Mouse (Mus musculus) limb, embryonic 11.5 days (tissue): ENCODE data around the gene Tmem74b. TPM values are rescaled to one million over a fixed set of nuclear protein-coding genes. Genes with fewer than 3 reads are reported as not detected.

Source experiments
- ATAC-seq: fragments of 200-750 bp; cut with Nextera tagmentation; 2 replicates; pipeline ENCODE4 v1.8.0; 2017; ENCODE audit warnings: low read depth; ENCODE audit not compliant: insufficient number of reproducible peaks, low FRiP score, low TSS enrichment
- DNase-seq: peaks from one replicate; pipeline ENCODE4 v3.0.0-alpha.2; 2015; ENCODE audit warnings: low spot score
- H3K27ac ChIP-seq: fragments of 300-500 bp; sonication (generic); replicated peaks from 2 replicates; pipeline ENCODE4 v1.5.1; 2014; ENCODE audit warnings: low read depth, mild to moderate bottlenecking, low read length
- H3K27me3 ChIP-seq: fragments of 300-500 bp; sonication (generic); 2 replicates; pipeline ENCODE4 v1.6.1; 2014; ENCODE audit warnings: mild to moderate bottlenecking, low read length, mixed read lengths; ENCODE audit not compliant: control insufficient read depth, insufficient read depth
- H3K36me3 ChIP-seq: fragments of 300-500 bp; sonication (generic); 2 replicates; pipeline ENCODE4 v1.6.1; 2014; ENCODE audit warnings: mild to moderate bottlenecking, low read length, moderate library complexity, mixed read lengths; ENCODE audit not compliant: control insufficient read depth, insufficient read depth
- H3K4me1 ChIP-seq: fragments of 300-500 bp; sonication (generic); 2 replicates; pipeline ENCODE4 v1.6.1; 2014; ENCODE audit warnings: low read length, mixed read lengths; ENCODE audit not compliant: control insufficient read depth, insufficient read depth
- H3K4me2 ChIP-seq: fragments of 300-500 bp; sonication (generic); 2 replicates; pipeline ENCODE4 v1.6.1; 2014; ENCODE audit warnings: low read depth, mild to moderate bottlenecking, moderate library complexity; ENCODE audit not compliant: severe bottlenecking
- H3K4me3 ChIP-seq: fragments of 300-500 bp; sonication (generic); 2 replicates; pipeline ENCODE4 v1.5.1; 2014; ENCODE audit warnings: low read depth, low read length
- H3K9ac ChIP-seq: fragments of 300-500 bp; sonication (generic); 2 replicates; pipeline ENCODE4 v1.6.1; 2014; ENCODE audit warnings: mild to moderate bottlenecking, low read length
- H3K9me3 ChIP-seq: fragments of 300-500 bp; sonication (generic); 2 replicates; pipeline ENCODE4 v1.6.1; 2016; ENCODE audit warnings: low read length; ENCODE audit not compliant: control insufficient read depth
- WGBS: fragments of 180-500 bp; shearing (Covaris S2); extraction: QIAGEN DNeasy Blood & Tissue Kit; methylation state at CpG from one replicate; pipeline ENCODE4 v1.1.7; 2014; 5-methylcytosine and 5-hydroxymethylcytosine counted together
- polyA plus RNA-seq: library from polyadenylated mRNA; unstranded; fragments of >200 nt; fragmentation: Nextera tagmentation; extraction: Ambion mirVana; gene quantifications from 2 replicates; pipeline ENCODE4 v1.2.1, GENCODE M21; 2014

The Tmem74b gene
- polyA plus RNA-seq, 1 experiment from 2014 or later, result 1.7 TPM

DNA sequence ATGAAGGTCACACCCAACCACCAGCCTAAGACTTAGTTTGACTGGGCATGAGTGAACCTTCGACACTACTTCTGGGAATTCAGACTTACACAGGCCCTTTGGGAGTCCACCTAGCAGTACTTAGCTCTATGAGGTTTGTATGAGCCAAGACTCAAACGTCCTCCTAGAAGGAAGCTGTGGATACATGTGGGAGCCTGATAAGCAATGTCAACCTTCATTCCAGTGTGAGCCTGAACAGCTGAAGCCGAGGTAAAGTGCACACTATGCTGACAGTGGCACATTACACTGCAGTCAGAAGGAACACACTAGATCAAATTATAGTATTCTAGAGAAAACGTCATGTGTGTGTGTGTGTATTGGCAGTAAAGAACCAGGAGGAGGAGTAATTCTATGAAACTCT, 36.7 kb downstream of the Tmem74b start:
- ATAC-seq (no peak), DNase-seq (no peak)
- H3K36me3 ChIP-seq, result peaks cover 4% of the 10 kb centered on the region; the same call in 1 of the 2 replicates
- H3K4me3 ChIP-seq, result no peak overlapping the region
- H3K27ac ChIP-seq, result no peak overlapping the region
- no peak overlapping the region for H3K9ac ChIP-seq
- H3K27me3 ChIP-seq, result no peaks in the 10 kb centered on the region
- 87% methylated on average over 4 of the region's 4 CpGs for WGBS
- no peak overlapping the region for H3K4me2 ChIP-seq
- H3K4me1 ChIP-seq, result peaks cover 5% of the 10 kb centered on the region; the same call in 1 of the 2 replicates
- H3K9me3 ChIP-seq, result no peaks in the 10 kb centered on the region

DNA sequence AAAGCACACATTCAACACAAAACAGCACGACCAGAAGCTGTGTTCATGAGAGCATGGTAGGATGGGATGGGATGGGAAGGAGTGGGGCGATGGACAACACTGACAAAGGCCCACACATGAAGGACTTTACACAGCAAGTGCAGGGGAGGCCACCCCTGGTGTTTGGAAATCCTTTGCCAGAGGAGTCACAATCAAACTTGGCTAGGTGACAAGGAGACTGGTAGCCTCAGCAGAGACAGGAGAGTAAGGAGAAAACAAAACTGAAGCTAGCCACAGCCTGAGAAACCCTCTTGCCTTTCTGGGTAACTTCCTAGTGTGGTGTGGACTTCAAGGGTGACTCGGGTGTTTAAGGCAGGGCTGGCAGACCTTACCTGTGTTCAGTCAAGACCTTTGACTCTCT, 37.3 kb downstream of the Tmem74b start:
- no peak overlapping the region for H3K4me3 ChIP-seq
- no peak overlapping the region for H3K4me2 ChIP-seq
- no peak overlapping the region for H3K27ac ChIP-seq
- H3K9ac ChIP-seq, result no peak overlapping the region
- peaks cover 5% of the 10 kb centered on the region; the same call in 1 of the 2 replicates for H3K4me1 ChIP-seq
- H3K27me3 ChIP-seq, result no peaks in the 10 kb centered on the region
- DNase-seq (no peak), ATAC-seq (no peak)
- H3K9me3 ChIP-seq, result no peaks in the 10 kb centered on the region
- WGBS, result 94% methylated on average over 3 of the region's 3 CpGs
- peaks cover under 1% of the 10 kb centered on the region; the same call in 1 of the 2 replicates for H3K36me3 ChIP-seq

DNA sequence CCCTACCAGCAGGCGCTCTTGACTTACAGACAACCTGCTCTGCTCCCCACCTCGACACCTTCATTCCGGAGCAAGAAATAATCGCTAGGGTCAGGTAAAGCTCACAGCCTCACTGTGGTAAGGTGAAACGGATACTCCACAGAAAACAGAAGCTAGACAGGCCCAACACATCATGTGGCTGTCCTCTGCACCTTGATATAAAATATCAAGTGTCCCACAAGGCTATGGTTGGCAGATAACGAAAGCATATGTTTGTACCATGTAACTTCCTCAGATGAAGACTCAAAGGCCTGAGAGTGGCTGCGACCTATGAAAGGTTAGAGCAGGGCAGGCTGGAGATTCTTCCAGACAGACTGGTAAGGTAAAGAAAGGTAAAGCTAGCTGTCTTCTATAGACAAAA, 37.7 kb downstream of the Tmem74b start:
- Histone ChIP-seq H3K4me1 (peaks cover 5% of the 10 kb centered on the region; the same call in 1 of the 2 replicates), H3K27me3 (no peaks in the 10 kb centered on the region), H3K36me3 (no peaks in the 10 kb centered on the region), H3K4me2 (peak overlapping the region; percentile 84; the same call in 1 of the 2 replicates), H3K9ac (no peak overlapping the region), H3K27ac (no peak overlapping the region), H3K9me3 (no peaks in the 10 kb centered on the region), H3K4me3 (no peak overlapping the region)
- DNase-seq (no peak), ATAC-seq (no peak)
- 89% methylated on average over 7 of the region's 7 CpGs for WGBS

DNA sequence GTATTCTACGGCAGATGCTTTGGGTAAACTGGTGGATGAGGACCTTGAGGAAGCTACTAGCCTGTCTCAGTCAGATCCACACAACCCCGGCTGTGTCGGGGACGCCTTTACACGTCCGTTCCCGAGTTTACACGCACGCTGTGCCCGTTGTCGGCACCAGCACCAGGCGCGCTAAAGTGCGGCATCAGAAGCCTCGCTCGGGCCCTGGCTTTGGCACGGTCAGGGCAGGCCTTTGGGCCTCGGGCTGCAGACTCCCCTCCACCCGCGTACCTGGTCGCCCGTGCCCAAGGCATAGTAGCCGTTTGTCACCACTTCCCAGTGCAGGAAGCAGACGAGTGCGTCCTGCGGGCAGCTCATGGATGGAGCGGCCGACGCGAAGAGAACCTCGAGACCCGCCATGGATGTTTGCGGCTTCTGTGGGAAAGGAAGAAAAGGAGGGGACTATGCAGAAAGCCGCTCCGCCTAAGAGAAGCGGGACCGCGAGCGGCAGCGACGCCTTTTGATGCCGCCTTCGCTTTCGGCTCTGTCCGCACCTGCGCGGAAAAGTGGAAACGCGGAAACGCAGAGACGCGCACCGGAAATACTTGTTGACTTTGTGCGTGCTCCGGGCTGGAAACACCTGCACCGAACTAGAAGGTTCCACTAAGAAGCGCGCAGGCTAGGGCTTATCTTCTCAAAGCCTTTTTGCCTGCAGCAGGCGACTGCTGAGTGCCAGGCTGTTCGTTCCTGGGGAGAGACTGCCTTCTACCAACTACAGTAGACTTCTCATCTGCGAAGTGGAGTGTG, 39.1 kb downstream of the Tmem74b start:
- H3K9me3 ChIP-seq, result no peaks in the 10 kb centered on the region
- DNase-seq (peak; percentile 90), ATAC-seq (peak; percentile 80)
- H3K4me1 ChIP-seq, result peaks cover 5% of the 10 kb centered on the region; the same call in 1 of the 2 replicates
- no peak overlapping the region; the same call in 1 of the 2 replicates for H3K27ac ChIP-seq
- H3K36me3 ChIP-seq, result no peaks in the 10 kb centered on the region
- peak overlapping the region; percentile 95 for H3K4me3 ChIP-seq
- H3K9ac ChIP-seq, result peak overlapping the region; percentile 90
- H3K4me2 ChIP-seq, result peak overlapping the region; percentile 84
- under 1% methylated on average over 61 of the region's 61 CpGs for WGBS
- H3K27me3 ChIP-seq, result no peaks in the 10 kb centered on the region

DNA sequence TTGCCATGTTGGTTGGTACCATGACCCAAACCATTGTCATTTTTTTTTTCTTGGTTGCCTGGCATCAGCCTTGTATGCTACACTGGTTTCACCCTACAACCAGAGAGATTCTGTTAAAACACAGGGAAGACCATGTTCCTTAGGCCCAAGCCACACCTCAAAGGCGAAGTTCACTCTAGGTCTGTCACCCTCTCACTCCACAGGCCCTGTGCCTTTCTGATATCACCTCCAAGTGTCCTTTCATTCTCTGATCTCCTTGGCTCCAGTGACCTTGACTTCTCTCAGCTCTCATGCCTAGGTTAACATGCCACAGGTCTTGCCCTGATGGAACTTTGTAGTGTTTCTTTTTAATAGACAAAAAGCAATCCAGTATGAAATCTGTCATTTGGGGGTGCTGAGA, 40.3 kb downstream of the Tmem74b start:
- no peak for DNase-seq
- H3K9me3 ChIP-seq, result no peaks in the 10 kb centered on the region
- 97% methylated on average over 1 of the region's 1 CpGs for WGBS
- H3K27me3 ChIP-seq, result no peaks in the 10 kb centered on the region
- no peak for ATAC-seq
- H3K9ac ChIP-seq, result no peak overlapping the region
- no peak overlapping the region for H3K27ac ChIP-seq
- no peak overlapping the region for H3K4me2 ChIP-seq
- H3K4me1 ChIP-seq, result peaks cover 5% of the 10 kb centered on the region; the same call in 1 of the 2 replicates
- H3K36me3 ChIP-seq, result no peaks in the 10 kb centered on the region
- H3K4me3 ChIP-seq, result no peak overlapping the region

DNA sequence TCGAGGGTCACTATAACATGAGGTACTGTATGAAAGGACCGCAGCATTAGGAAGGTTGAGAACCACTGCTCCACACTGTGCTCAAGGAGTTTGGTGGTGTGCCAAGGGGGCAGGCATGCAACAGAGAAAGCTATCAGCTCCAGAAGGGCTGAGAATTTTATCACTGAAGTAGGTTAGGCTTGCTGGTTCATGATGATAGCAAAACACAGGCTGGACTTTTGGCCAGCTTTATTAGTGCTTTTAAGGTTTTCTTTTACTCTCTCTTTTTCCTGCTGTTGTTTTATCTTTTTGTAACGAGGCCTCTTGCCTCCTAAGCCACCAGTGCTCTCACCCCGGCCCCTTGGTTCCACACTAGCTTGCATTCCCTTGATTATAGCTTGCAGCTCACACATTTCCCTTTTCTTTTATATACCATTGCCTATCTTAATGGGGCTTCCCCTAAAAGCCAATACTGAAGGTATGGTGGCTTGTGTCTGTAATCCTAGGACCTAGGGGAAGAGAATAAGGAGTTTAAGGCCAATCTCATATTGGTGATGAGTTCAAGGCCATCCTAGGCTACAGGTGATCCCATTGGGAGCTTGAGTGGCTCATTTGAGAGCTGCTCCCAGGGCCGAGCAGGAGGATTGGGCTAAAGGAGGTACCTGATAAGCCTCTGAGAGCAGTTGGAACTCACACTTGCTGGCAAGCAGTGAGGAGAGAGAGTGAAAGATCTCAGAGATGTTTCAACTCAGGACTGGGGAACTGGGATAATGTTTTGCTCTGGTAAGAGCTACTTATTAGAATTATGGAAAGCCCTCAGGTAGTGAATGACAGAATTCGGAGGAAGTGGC, 41.3 kb downstream of the Tmem74b start:
- Histone ChIP-seq H3K9me3 (no peaks in the 10 kb centered on the region), H3K27me3 (no peaks in the 10 kb centered on the region), H3K4me1 (peaks cover 5% of the 10 kb centered on the region; the same call in 1 of the 2 replicates), H3K36me3 (no peaks in the 10 kb centered on the region), H3K9ac (no peak overlapping the region), H3K27ac (no peak overlapping the region), H3K4me2 (no peak overlapping the region), H3K4me3 (no peak overlapping the region)
- DNase-seq (no peak), ATAC-seq (no peak)
- 74% methylated on average over 6 of the region's 6 CpGs for WGBS

DNA sequence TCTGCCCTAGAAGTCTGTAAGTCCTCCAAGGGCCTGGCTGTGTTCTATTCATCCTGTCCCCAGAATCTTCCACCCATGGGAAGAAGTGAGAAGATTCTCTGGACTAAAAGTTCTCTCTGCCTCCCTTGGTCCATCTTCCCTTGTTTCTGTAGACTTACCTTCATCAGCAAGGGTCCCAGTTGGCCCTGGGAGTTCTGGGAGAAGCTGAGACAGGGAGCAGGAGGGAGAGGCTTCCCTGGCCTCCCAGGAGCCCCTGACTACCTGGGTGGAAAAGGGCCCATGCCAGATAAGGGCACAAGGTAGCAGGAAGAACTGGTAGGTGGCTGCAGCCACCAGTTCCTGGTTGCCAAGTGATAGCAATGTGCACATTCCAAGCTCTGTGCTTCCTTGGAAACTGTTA, 42.0 kb downstream of the Tmem74b start, which contains the start of gene Psmf1:
Gene Psmf1, minus strand, starts transcription at position 342 of the 400 bp plus-strand sequence.
- no peak for DNase-seq
- Histone ChIP-seq H3K27ac (no peak within 1 kb of the TSS), H3K4me3 (no peak within 1 kb of the TSS), H3K27me3 (no peaks in the 10 kb centered on the region), H3K4me1 (peaks cover 5% of the 10 kb centered on the region; the same call in 1 of the 2 replicates), H3K9ac (no peak within 1 kb of the TSS), H3K36me3 (no peaks in the 10 kb centered on the region), H3K4me2 (no peak within 1 kb of the TSS), H3K9me3 (no peaks in the 10 kb centered on the region)
- no peak for ATAC-seq
